Mouse (Mus musculus) hindbrain, embryonic 16.5 days (tissue): ENCODE measurements at regions not wholly inside any gene's neighbourhood (a gene's known extent, or its start where the extent isn't known, plus 50 kb on each side); places are given as distances from the start of the nearest gene placed in this dataset.
"Not testable (repeated sequence)": the region's sequence is repeated elsewhere in the genome, so short reads cannot be mapped to it uniquely, and the experiment has no call there.

Experiments
- ATAC-seq: fragments of 200-750 bp; cut with Nextera tagmentation; 2 replicates; pipeline ENCODE4 v1.8.0; 2017; ENCODE audit warnings: moderate TSS enrichment, moderate library complexity
- H3K27ac ChIP-seq: fragments of 300-500 bp; sonication (generic); 2 replicates; pipeline ENCODE4 v1.5.1; 2014; ENCODE audit warnings: low read depth, mild to moderate bottlenecking, control low read depth, low read length, moderate library complexity
- H3K27me3 ChIP-seq: fragments of 300-500 bp; sonication (generic); replicated peaks from 2 replicates; pipeline ENCODE4 v1.6.1; 2014; ENCODE audit warnings: low read length; ENCODE audit not compliant: control insufficient read depth, insufficient read depth
- H3K36me3 ChIP-seq: fragments of 300-500 bp; sonication (generic); 2 replicates; pipeline ENCODE4 v1.6.1; 2014; ENCODE audit warnings: mild to moderate bottlenecking, low read length, moderate library complexity, mixed read lengths; ENCODE audit not compliant: control insufficient read depth, insufficient read depth
- H3K4me1 ChIP-seq: fragments of 300-500 bp; sonication (generic); 2 replicates; pipeline ENCODE4 v1.6.1; 2014; ENCODE audit warnings: low read depth, low read length; ENCODE audit not compliant: control insufficient read depth, insufficient read depth
- H3K4me2 ChIP-seq: fragments of 300-500 bp; sonication (generic); 2 replicates; pipeline ENCODE4 v1.6.1; 2014; ENCODE audit warnings: mild to moderate bottlenecking, low read length, control low read depth, moderate library complexity
- H3K4me3 ChIP-seq: fragments of 300-500 bp; sonication (generic); 2 replicates; pipeline ENCODE4 v1.5.1; 2014; ENCODE audit warnings: mild to moderate bottlenecking, low read length, control low read depth, moderate library complexity
- H3K9ac ChIP-seq: fragments of 300-500 bp; sonication (generic); 2 replicates; pipeline ENCODE4 v1.6.1; 2014; ENCODE audit warnings: low read depth, mild to moderate bottlenecking, control low read depth, low read length, moderate library complexity
- H3K9me3 ChIP-seq: fragments of 300-500 bp; sonication (generic); 2 replicates; pipeline ENCODE4 v1.6.1; 2014; ENCODE audit warnings: mild to moderate bottlenecking, low read length, moderate library complexity; ENCODE audit not compliant: control insufficient read depth
- WGBS: fragments of 180-500 bp; shearing (Covaris S2); extraction: QIAGEN DNeasy Blood & Tissue Kit; methylation state at CpG from one replicate; pipeline ENCODE4 v1.1.7; 2014; 5-methylcytosine and 5-hydroxymethylcytosine counted together

GRCm38 (mm10) chr14:37430656-37431055 lies 295.6 kb upstream of the Ghitm start:
- 68% methylated on average over 1 of the region's 1 CpGs for WGBS
- H3K36me3 ChIP-seq = no peaks in the 10 kb centered on the region
- H3K4me3 ChIP-seq = no peak overlapping the region
- no peaks in the 10 kb centered on the region for H3K9me3 ChIP-seq
- no peak overlapping the region for H3K9ac ChIP-seq
- H3K27ac ChIP-seq = no peak overlapping the region
- ATAC-seq = peak; percentile 67; the same call in 1 of the 2 replicates
- no peaks in the 10 kb centered on the region for H3K4me1 ChIP-seq
- H3K4me2 ChIP-seq = no peak overlapping the region
- H3K27me3 ChIP-seq = no peaks in the 10 kb centered on the region

- no peaks in the 10 kb centered on the region for H3K27me3 ChIP-seq
- H3K4me2 ChIP-seq = no peak overlapping the region
- no peaks in the 10 kb centered on the region for H3K9me3 ChIP-seq
- no peaks in the 10 kb centered on the region for H3K4me1 ChIP-seq
- H3K4me3 ChIP-seq = no peak overlapping the region
- no peak for ATAC-seq
- no peaks in the 10 kb centered on the region for H3K36me3 ChIP-seq
- no peak overlapping the region for H3K27ac ChIP-seq
- no peak overlapping the region for H3K9ac ChIP-seq
Observed at GRCm38 (mm10) chr14:37425506-37425905, 290.4 kb upstream of the Ghitm start.

- Histone ChIP-seq H3K27me3 (no peaks in the 10 kb centered on the region), H3K9me3 (no peaks in the 10 kb centered on the region), H3K4me3 (no peak overlapping the region), H3K4me2 (no peak overlapping the region), H3K36me3 (no peaks in the 10 kb centered on the region), H3K27ac (no peak overlapping the region), H3K4me1 (no peaks in the 10 kb centered on the region), H3K9ac (no peak overlapping the region)
- whole genome bisulfite sequencing = 80% methylated on average over 2 of the region's 2 CpGs
- no peak for ATAC-seq
Observed at GRCm38 (mm10) chr14:37421566-37421965, 286.5 kb upstream of the Ghitm start.

GRCm38 (mm10) chr14:37412583-37412982 lies 277.5 kb upstream of the Ghitm start:
- not testable (repeated sequence) for H3K9me3 ChIP-seq, H3K4me3 ChIP-seq, H3K27ac ChIP-seq, H3K4me1 ChIP-seq, H3K4me2 ChIP-seq, H3K36me3 ChIP-seq, H3K9ac ChIP-seq, H3K27me3 ChIP-seq, ATAC-seq
- 51% methylated on average over 1 of the region's 1 CpGs for WGBS

GRCm38 (mm10) chr14:37371972-37372371 lies 236.9 kb upstream of the Ghitm start:
- no peak overlapping the region for H3K27ac ChIP-seq
- no peak overlapping the region for H3K4me2 ChIP-seq
- H3K36me3 ChIP-seq = no peaks in the 10 kb centered on the region
- H3K9ac ChIP-seq = no peak overlapping the region
- no peak for ATAC-seq
- no peaks in the 10 kb centered on the region for H3K27me3 ChIP-seq
- H3K4me1 ChIP-seq = no peaks in the 10 kb centered on the region
- 90% methylated on average over 1 of the region's 1 CpGs for WGBS
- H3K9me3 ChIP-seq = no peaks in the 10 kb centered on the region
- no peak overlapping the region for H3K4me3 ChIP-seq

GRCm38 (mm10) chr14:37361896-37362295 lies 226.8 kb upstream of the Ghitm start:
- H3K9me3 ChIP-seq = no peaks in the 10 kb centered on the region
- no peaks in the 10 kb centered on the region for H3K4me1 ChIP-seq
- H3K9ac ChIP-seq = no peak overlapping the region
- no peak overlapping the region for H3K27ac ChIP-seq
- no peaks in the 10 kb centered on the region for H3K27me3 ChIP-seq
- H3K36me3 ChIP-seq = no peaks in the 10 kb centered on the region
- H3K4me2 ChIP-seq = no peak overlapping the region
- H3K4me3 ChIP-seq = no peak overlapping the region
- WGBS = 78% methylated on average over 3 of the region's 3 CpGs
- ATAC-seq = no peak

- H3K9me3 ChIP-seq = no peaks in the 10 kb centered on the region
- ATAC-seq = peak; percentile 86
- no peak overlapping the region for H3K9ac ChIP-seq
- H3K36me3 ChIP-seq = no peaks in the 10 kb centered on the region
- H3K27ac ChIP-seq = no peak overlapping the region
- H3K27me3 ChIP-seq = no peaks in the 10 kb centered on the region
- peak overlapping the region; percentile 34 for H3K4me2 ChIP-seq
- 27% methylated on average over 9 of the region's 9 CpGs for WGBS
- peaks cover 2% of the 10 kb centered on the region; the same call in 1 of the 2 replicates for H3K4me1 ChIP-seq
- H3K4me3 ChIP-seq = no peak overlapping the region
Observed at GRCm38 (mm10) chr14:37355968-37356704, 221.1 kb upstream of the Ghitm start.

- Histone ChIP-seq H3K4me2 (no peak overlapping the region), H3K4me1 (no peaks in the 10 kb centered on the region), H3K36me3 (no peaks in the 10 kb centered on the region), H3K27ac (no peak overlapping the region), H3K4me3 (no peak overlapping the region), H3K27me3 (no peaks in the 10 kb centered on the region), H3K9me3 (no peaks in the 10 kb centered on the region), H3K9ac (no peak overlapping the region)
- WGBS = 55% methylated on average over 4 of the region's 4 CpGs
- ATAC-seq = peak; percentile 50
Observed at GRCm38 (mm10) chr14:37323392-37323791, 188.3 kb upstream of the Ghitm start.

GRCm38 (mm10) chr14:37315239-37315895 lies 180.3 kb upstream of the Ghitm start:
- Histone ChIP-seq H3K4me2 (no peak overlapping the region), H3K4me3 (no peak overlapping the region), H3K4me1 (no peaks in the 10 kb centered on the region), H3K27ac (no peak overlapping the region; the same call in 1 of the 2 replicates), H3K36me3 (no peaks in the 10 kb centered on the region), H3K27me3 (no peaks in the 10 kb centered on the region), H3K9ac (no peak overlapping the region), H3K9me3 (no peaks in the 10 kb centered on the region)
- peak; percentile 86 for ATAC-seq
- WGBS = 42% methylated on average over 7 of the region's 7 CpGs
